ENCODE assay signal across 13 mouse cellular contexts in the genomic region with DNA sequence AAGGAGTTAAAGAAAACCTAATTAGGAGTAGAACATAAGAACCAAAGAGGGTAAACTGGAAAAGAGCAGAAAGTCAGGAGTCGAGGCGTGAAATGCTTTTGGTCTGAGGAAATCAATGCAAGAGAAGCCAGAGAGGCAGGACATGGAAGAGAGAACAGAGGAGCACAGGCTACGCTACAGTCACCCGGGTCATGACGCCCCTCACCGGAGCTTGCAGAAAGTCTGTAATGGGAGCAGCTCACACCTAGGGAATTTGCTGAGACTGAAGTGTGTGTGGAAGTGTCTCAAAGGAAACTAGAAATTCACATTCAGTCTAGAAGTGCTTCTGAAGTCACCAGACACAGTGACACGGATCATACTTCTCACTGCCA.
A peak's percentile ranks its signal among the peaks of the same experiment; 100 is the strongest.
DNase-seq lines count a peak whose midpoint lies in the region; ATAC-seq and TF ChIP-seq lines count a peak whose summit lies in the region.
"Had no signal": no experiment of that assay in that cellular context is flagged by ENCODE, and none has a peak within 500 bp of the region (broad histone marks: within the 10 kb centered on the region; RNA-seq: fewer than 3 reads in every experiment).

No protein-coding gene starts in this region.

- peak overlapping the region; percentile 74 for H3K27ac ChIP-seq in heart, embryonic 13.5 days (replicated peaks)
- peak overlapping the region; percentile 84 for H3K27ac ChIP-seq in liver, postnatal 0 days (ENCODE audit: low read depth)
- no peak overlapping the region for H3K27ac ChIP-seq in liver, embryonic 12.5 days
- peak overlapping the region; percentile 23; the same call in 1 of the 2 replicates for H3K27ac ChIP-seq in embryonic facial prominence, embryonic 14.5 days (replicated peaks; ENCODE audit: low read depth, low read length)
- H3K27ac ChIP-seq: forebrain, embryonic 10.5 days; layer of hippocampus, adult 2 months had no signal

- no peaks in the 10 kb centered on the region for H3K27me3 ChIP-seq in heart, embryonic 13.5 days (replicated peaks)
- no peaks in the 10 kb centered on the region for H3K27me3 ChIP-seq in liver, postnatal 0 days (ENCODE audit: insufficient read depth, low read length)
- no peaks in the 10 kb centered on the region for H3K27me3 ChIP-seq in liver, embryonic 12.5 days (replicated peaks)
- H3K27me3 ChIP-seq in Patski: no peaks in the 10 kb centered on the region
- no peaks in the 10 kb centered on the region for H3K27me3 ChIP-seq in embryonic facial prominence, embryonic 14.5 days (replicated peaks; ENCODE audit: control insufficient read depth, insufficient read depth, low read length)

- POLR2A ChIA-PET in Patski (lab: Charles Lee): interaction anchor here (1.0 kb wide), 1 partner anchor 16 kb away, joined by 3 read pairs; no protein-coding TSS in a partner anchor

- intact Hi-C loops in heart, postnatal 14 days (cut with DNase I): loop anchor here (5.0 to 10.0 kb wide), 2 partner anchors 89 to 352 kb away; partner anchors contain the start of gene Ptgr1

- peak overlapping the region; percentile 48; the same call in 1 of the 2 replicates for H3K9ac ChIP-seq in heart, embryonic 13.5 days
- H3K9ac ChIP-seq in liver, postnatal 0 days (replicated peaks): no peak overlapping the region; the same call in 1 of the 2 replicates
- no peak overlapping the region for H3K9ac ChIP-seq in liver, embryonic 12.5 days
- no peak overlapping the region for H3K9ac ChIP-seq in embryonic facial prominence, embryonic 14.5 days (ENCODE audit: low read depth, low read length)

- no peaks in the 10 kb centered on the region for H3K9me3 ChIP-seq in heart, embryonic 13.5 days
- H3K9me3 ChIP-seq in liver, postnatal 0 days (ENCODE audit: low read length): no peaks in the 10 kb centered on the region
- no peaks in the 10 kb centered on the region for H3K9me3 ChIP-seq in liver, embryonic 12.5 days (replicated peaks)
- H3K9me3 ChIP-seq in embryonic facial prominence, embryonic 14.5 days (ENCODE audit: control insufficient read depth, low read length): no peaks in the 10 kb centered on the region
- H3K9me3 ChIP-seq: forebrain, embryonic 10.5 days had no signal

- ATAC-seq in heart, embryonic 13.5 days (ENCODE audit: extremely low read depth, insufficient number of reproducible peaks, low FRiP score, low TSS enrichment): no peak
- ATAC-seq in liver, postnatal 0 days: no peak
- ATAC-seq in liver, embryonic 12.5 days: no peak
- peak; percentile 19 for ATAC-seq in Patski
- no peak for ATAC-seq in embryonic facial prominence, embryonic 14.5 days (ENCODE audit: low read depth)
- ATAC-seq in monocyte, adult 5-6 weeks (replicated peaks; ENCODE audit: insufficient number of reproducible peaks, low FRiP score, low TSS enrichment, poor library complexity, severe bottlenecking): no peak
- ATAC-seq: inflammation-experienced regulatory T-cells, adult 6 months had no signal

- H3K36me3 ChIP-seq in heart, embryonic 13.5 days: no peaks in the 10 kb centered on the region
- H3K36me3 ChIP-seq in liver, postnatal 0 days (replicated peaks; ENCODE audit: insufficient read depth, low read length): peaks cover 5% of the 10 kb centered on the region; the same call in 1 of the 2 replicates
- peaks cover 54% of the 10 kb centered on the region for H3K36me3 ChIP-seq in liver, embryonic 12.5 days
- H3K36me3 ChIP-seq in embryonic facial prominence, embryonic 14.5 days (ENCODE audit: control insufficient read depth, insufficient read depth, low read length): no peaks in the 10 kb centered on the region
- H3K36me3 ChIP-seq: forebrain, embryonic 10.5 days had no signal

- no peak for TF ChIP-seq CTCF in liver, postnatal 0 days (IDR thresholded peaks at IDR 0.05; ENCODE audit: low read depth)
- no peak for TF ChIP-seq CTCF in Patski (IDR thresholded peaks at IDR 0.05)

- CTCF ChIA-PET in Patski (lab: Charles Lee): interaction anchor here (0.5 to 1.7 kb wide), 3 partner anchors 8 to 29 kb away, joined by 3 read pairs; no protein-coding TSS in a partner anchor

- WGBS in heart, embryonic 13.5 days: 56% methylated on average over 7 of the region's 7 CpGs
- 81% methylated on average over 7 of the region's 7 CpGs for WGBS in liver, postnatal 0 days (ENCODE audit: insufficient replicate concordance)
- 82% methylated on average over 7 of the region's 7 CpGs for WGBS in liver, embryonic 12.5 days (ENCODE audit: insufficient replicate concordance)
- WGBS in embryonic facial prominence, embryonic 14.5 days: 67% methylated on average over 7 of the region's 7 CpGs

- no peak overlapping the region for H3K4me3 ChIP-seq in heart, embryonic 13.5 days
- no peak overlapping the region for H3K4me3 ChIP-seq in liver, postnatal 0 days (ENCODE audit: low read depth, low read length)
- H3K4me3 ChIP-seq in liver, embryonic 12.5 days: no peak overlapping the region
- H3K4me3 ChIP-seq in embryonic facial prominence, embryonic 14.5 days (ENCODE audit: low read depth, low read length): no peak overlapping the region
- H3K4me3 ChIP-seq: forebrain, embryonic 10.5 days; layer of hippocampus, adult 2 months had no signal

- in situ Hi-C loops in Patski (cut with MboI; ENCODE audit: low pct_unique_long_range_greater_than_20kb): loop anchor here (5.0 kb wide), 2 partner anchors 139 to 239 kb away; no protein-coding TSS in a partner anchor

- DNase-seq in heart, postnatal 14 days: no peak
- no peak for DNase-seq in liver, postnatal 0 days
- DNase-seq in Patski (ENCODE audit: low read depth, low spot score): peak; percentile 60
- DNase-seq in embryonic facial prominence, embryonic 14.5 days (ENCODE audit: low spot score): no peak
- DNase-seq in layer of hippocampus, adult 11-12 months (ENCODE audit: low spot score): no peak
- DNase-seq: cerebellum, adult 18-20 months had no signal

- no peak overlapping the region for H3K4me2 ChIP-seq in heart, embryonic 13.5 days
- H3K4me2 ChIP-seq in liver, postnatal 0 days (ENCODE audit: low read depth, low read length): no peak overlapping the region
- no peak overlapping the region for H3K4me2 ChIP-seq in liver, embryonic 12.5 days
- no peak overlapping the region for H3K4me2 ChIP-seq in embryonic facial prominence, embryonic 14.5 days (ENCODE audit: low read depth, low read length)
- H3K4me2 ChIP-seq: midbrain, embryonic 11.5 days had no signal

- no peak for TF ChIP-seq EP300 in liver, postnatal 0 days (IDR thresholded peaks at IDR 0.05; ENCODE audit: low read depth)

- peaks cover 44% of the 10 kb centered on the region for H3K4me1 ChIP-seq in heart, embryonic 13.5 days
- H3K4me1 ChIP-seq in liver, postnatal 0 days (ENCODE audit: insufficient read depth): peaks cover 27% of the 10 kb centered on the region
- H3K4me1 ChIP-seq in liver, embryonic 12.5 days: peaks cover 19% of the 10 kb centered on the region
- peaks cover 13% of the 10 kb centered on the region; the same call in 1 of the 2 replicates for H3K4me1 ChIP-seq in embryonic facial prominence, embryonic 14.5 days (ENCODE audit: control insufficient read depth, insufficient read depth, low read length)
